Mouse (Mus musculus): ENCODE data around the gene Cadm1. TPM values are rescaled to one million over a fixed set of nuclear protein-coding genes. Genes with fewer than 3 reads are reported as not detected.

Cadm1 gene
- polyA plus RNA-seq, 1 experiment: 70.3 TPM

DNA sequence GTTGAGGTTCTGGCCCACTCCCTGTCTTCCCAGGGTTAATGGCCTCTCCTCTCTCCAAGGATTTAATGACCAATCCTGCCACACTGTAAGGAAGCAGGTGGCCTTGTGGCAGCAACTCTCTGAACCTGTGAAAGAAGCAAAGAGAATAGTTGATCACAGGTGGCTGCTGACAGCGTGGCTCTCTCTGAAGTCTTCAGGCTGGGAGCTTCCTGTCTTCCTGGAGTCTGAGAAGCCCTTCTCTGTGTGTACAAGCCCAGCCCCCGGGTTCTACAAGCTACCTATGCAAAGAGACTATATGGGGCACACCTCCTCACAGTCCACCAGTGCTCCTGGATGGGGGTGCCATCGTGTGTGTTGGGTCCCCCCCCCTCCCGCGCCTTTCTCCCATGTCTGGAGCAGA lies 339.7 kb downstream of the Cadm1 start:
- no peak for TF ChIP-seq EP300 (IDR thresholded peaks at IDR 0.05; ENCODE audit: insufficient read depth, low read depth, low read length)
- no peak for TF ChIP-seq POLR2A (IDR thresholded peaks at IDR 0.05; ENCODE audit: insufficient read depth, low read length)
- TF ChIP-seq CTCF (IDR thresholded peaks at IDR 0.05; ENCODE audit: low read depth, low read length): no peak
- H3K9ac ChIP-seq (ENCODE audit: low read depth, poor library complexity, severe bottlenecking): no peak overlapping the region
- no peaks in the 10 kb centered on the region for H3K9me3 ChIP-seq (replicated peaks; ENCODE audit: control insufficient read depth, insufficient read depth, low read length, poor library complexity, severe bottlenecking)
- no peak overlapping the region for H3K27ac ChIP-seq (ENCODE audit: insufficient read depth, low read length)
- H3K4me1 ChIP-seq (ENCODE audit: control insufficient read depth, insufficient read depth, low read length): no peaks in the 10 kb centered on the region
- no peaks in the 10 kb centered on the region for H3K27me3 ChIP-seq (ENCODE audit: control insufficient read depth, insufficient read depth, low read length, poor library complexity, severe bottlenecking)
- no peak overlapping the region for H3K4me3 ChIP-seq (ENCODE audit: low read depth, low read length)
- H3K36me3 ChIP-seq (ENCODE audit: control insufficient read depth, insufficient read depth, low read length, poor library complexity, severe bottlenecking): no peaks in the 10 kb centered on the region

- Histone ChIP-seq H3K27me3 (ENCODE audit: control insufficient read depth, insufficient read depth, low read length, poor library complexity, severe bottlenecking) (no peaks in the 10 kb centered on the region), H3K9me3 (replicated peaks; ENCODE audit: control insufficient read depth, insufficient read depth, low read length, poor library complexity, severe bottlenecking) (no peaks in the 10 kb centered on the region), H3K4me3 (ENCODE audit: low read depth, low read length) (no peak overlapping the region), H3K27ac (ENCODE audit: insufficient read depth, low read length) (no peak overlapping the region), H3K9ac (ENCODE audit: low read depth, poor library complexity, severe bottlenecking) (no peak overlapping the region), H3K36me3 (ENCODE audit: control insufficient read depth, insufficient read depth, low read length, poor library complexity, severe bottlenecking) (no peaks in the 10 kb centered on the region), H3K4me1 (ENCODE audit: control insufficient read depth, insufficient read depth, low read length) (no peaks in the 10 kb centered on the region)
- no peak for TF ChIP-seq EP300 (IDR thresholded peaks at IDR 0.05; ENCODE audit: insufficient read depth, low read depth, low read length)
Measured at GRCm38 (mm10) chr9:47876557-47877206, 346.7 kb downstream of the Cadm1 start.

DNA sequence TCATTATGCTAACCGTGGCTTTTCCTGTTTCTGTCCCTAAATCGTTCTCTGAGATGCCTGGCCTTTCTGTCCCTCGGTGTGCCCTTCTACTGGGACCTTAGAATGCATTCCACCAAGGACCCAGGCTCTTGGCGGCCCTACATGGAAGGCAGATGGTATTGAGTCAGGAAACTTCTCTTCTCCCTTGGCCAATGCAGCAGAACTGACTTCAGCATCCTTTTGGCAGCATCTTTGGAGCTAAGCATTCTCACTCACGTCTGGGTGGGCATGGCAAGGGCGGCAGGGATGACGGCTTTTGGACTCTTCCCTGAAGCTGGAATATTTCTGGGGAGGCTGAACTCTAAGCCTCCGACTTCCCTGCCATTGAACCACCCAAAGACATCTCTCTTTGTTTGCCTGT lies 350.2 kb downstream of the Cadm1 start:
- H3K27ac ChIP-seq (ENCODE audit: insufficient read depth, low read length): no peak overlapping the region
- no peaks in the 10 kb centered on the region for H3K4me1 ChIP-seq (ENCODE audit: control insufficient read depth, insufficient read depth, low read length)
- H3K9me3 ChIP-seq (replicated peaks; ENCODE audit: control insufficient read depth, insufficient read depth, low read length, poor library complexity, severe bottlenecking): no peaks in the 10 kb centered on the region
- no peaks in the 10 kb centered on the region for H3K27me3 ChIP-seq (ENCODE audit: control insufficient read depth, insufficient read depth, low read length, poor library complexity, severe bottlenecking)
- H3K4me3 ChIP-seq (ENCODE audit: low read depth, low read length): no peak overlapping the region
- H3K9ac ChIP-seq (ENCODE audit: low read depth, poor library complexity, severe bottlenecking): no peak overlapping the region
- H3K36me3 ChIP-seq (ENCODE audit: control insufficient read depth, insufficient read depth, low read length, poor library complexity, severe bottlenecking): 0 out of 2 replicates have a peak, but pooled peaks cover 2% of the 10 kb centered on the region
- no peak for TF ChIP-seq POLR2A (IDR thresholded peaks at IDR 0.05; ENCODE audit: insufficient read depth, low read length)
- no peak for TF ChIP-seq EP300 (IDR thresholded peaks at IDR 0.05; ENCODE audit: insufficient read depth, low read depth, low read length)
- TF ChIP-seq CTCF (IDR thresholded peaks at IDR 0.05; ENCODE audit: low read depth, low read length): no peak

- no peak for TF ChIP-seq POLR2A (IDR thresholded peaks at IDR 0.05; ENCODE audit: insufficient read depth, low read length)
- no peak for TF ChIP-seq CTCF (IDR thresholded peaks at IDR 0.05; ENCODE audit: low read depth, low read length)
- TF ChIP-seq EP300 (IDR thresholded peaks at IDR 0.05; ENCODE audit: insufficient read depth, low read depth, low read length): no peak
- Histone ChIP-seq H3K9me3 (replicated peaks; ENCODE audit: control insufficient read depth, insufficient read depth, low read length, poor library complexity, severe bottlenecking) (no peaks in the 10 kb centered on the region), H3K4me3 (ENCODE audit: low read depth, low read length) (peak overlapping the region; percentile 44)
Measured at GRCm38 (mm10) chr9:47882372-47882771, 352.4 kb downstream of the Cadm1 start.

GRCm38 (mm10) chr9:47891721-47892120 lies 361.7 kb downstream of the Cadm1 start:
- Histone ChIP-seq H3K36me3 (ENCODE audit: control insufficient read depth, insufficient read depth, low read length, poor library complexity, severe bottlenecking) (no peaks in the 10 kb centered on the region), H3K4me1 (ENCODE audit: control insufficient read depth, insufficient read depth, low read length) (peaks cover 2% of the 10 kb centered on the region), H3K27ac (ENCODE audit: insufficient read depth, low read length) (no peak overlapping the region), H3K27me3 (ENCODE audit: control insufficient read depth, insufficient read depth, low read length, poor library complexity, severe bottlenecking) (no peaks in the 10 kb centered on the region), H3K4me3 (ENCODE audit: low read depth, low read length) (no peak overlapping the region), H3K9me3 (replicated peaks; ENCODE audit: control insufficient read depth, insufficient read depth, low read length, poor library complexity, severe bottlenecking) (no peaks in the 10 kb centered on the region), H3K9ac (ENCODE audit: low read depth, poor library complexity, severe bottlenecking) (no peak overlapping the region)
- TF ChIP-seq POLR2A (IDR thresholded peaks at IDR 0.05; ENCODE audit: insufficient read depth, low read length) (no peak), CTCF (IDR thresholded peaks at IDR 0.05; ENCODE audit: low read depth, low read length) (peak; percentile 36), EP300 (IDR thresholded peaks at IDR 0.05; ENCODE audit: insufficient read depth, low read depth, low read length) (no peak)

More at GRCm38 (mm10) chr9:47882372-47882771, 352.4 kb downstream of the Cadm1 start:
- Histone ChIP-seq H3K27me3 (ENCODE audit: control insufficient read depth, insufficient read depth, low read length, poor library complexity, severe bottlenecking) (no peaks in the 10 kb centered on the region), H3K27ac (ENCODE audit: insufficient read depth, low read length) (peak overlapping the region; percentile 96), H3K36me3 (ENCODE audit: control insufficient read depth, insufficient read depth, low read length, poor library complexity, severe bottlenecking) (0 out of 2 replicates have a peak, but pooled peaks cover 2% of the 10 kb centered on the region), H3K4me1 (ENCODE audit: control insufficient read depth, insufficient read depth, low read length) (no peaks in the 10 kb centered on the region), H3K9ac (ENCODE audit: low read depth, poor library complexity, severe bottlenecking) (peak overlapping the region; percentile 46)

DNA sequence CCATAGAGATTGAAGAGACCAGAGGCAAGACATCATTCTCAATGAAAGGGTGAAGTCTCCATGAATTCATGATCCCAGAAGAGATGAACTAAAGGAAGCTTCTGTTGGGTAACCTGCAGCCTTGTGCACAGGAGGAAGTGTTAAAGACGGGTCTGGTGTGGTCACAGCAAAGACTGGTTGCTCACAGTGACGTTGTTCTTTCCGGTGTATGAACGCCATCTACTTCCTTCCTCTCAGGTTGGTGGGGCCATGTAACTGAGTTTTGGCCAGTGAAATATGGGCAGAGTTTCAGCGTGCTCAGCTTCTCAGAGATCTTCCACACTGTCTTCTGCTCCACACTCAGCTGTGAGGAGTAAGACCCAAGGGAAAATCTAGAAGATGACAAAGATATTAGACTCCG lies 363.0 kb downstream of the Cadm1 start:
- Histone ChIP-seq H3K4me1 (ENCODE audit: control insufficient read depth, insufficient read depth, low read length) (peaks cover 2% of the 10 kb centered on the region), H3K27ac (ENCODE audit: insufficient read depth, low read length) (no peak overlapping the region), H3K36me3 (ENCODE audit: control insufficient read depth, insufficient read depth, low read length, poor library complexity, severe bottlenecking) (no peaks in the 10 kb centered on the region), H3K9ac (ENCODE audit: low read depth, poor library complexity, severe bottlenecking) (no peak overlapping the region), H3K27me3 (ENCODE audit: control insufficient read depth, insufficient read depth, low read length, poor library complexity, severe bottlenecking) (no peaks in the 10 kb centered on the region), H3K9me3 (replicated peaks; ENCODE audit: control insufficient read depth, insufficient read depth, low read length, poor library complexity, severe bottlenecking) (no peaks in the 10 kb centered on the region), H3K4me3 (ENCODE audit: low read depth, low read length) (no peak overlapping the region)
- TF ChIP-seq EP300 (IDR thresholded peaks at IDR 0.05; ENCODE audit: insufficient read depth, low read depth, low read length): no peak
- no peak for TF ChIP-seq POLR2A (IDR thresholded peaks at IDR 0.05; ENCODE audit: insufficient read depth, low read length)
- no peak for TF ChIP-seq CTCF (IDR thresholded peaks at IDR 0.05; ENCODE audit: low read depth, low read length)

Data from ES-Bruce4 (cell line).